Mouse (Mus musculus): ENCODE results near the gene Klhl28. TPM values are rescaled to one million over a fixed set of nuclear protein-coding genes. Genes with fewer than 3 reads are reported as not detected.
A peak's percentile ranks its signal among the peaks of the same experiment; 100 is the strongest.

Klhl28 gene
- polyA plus RNA-seq (2012; rRNA removed): 0.27 and 0.62 TPM in 2 replicates

DNA sequence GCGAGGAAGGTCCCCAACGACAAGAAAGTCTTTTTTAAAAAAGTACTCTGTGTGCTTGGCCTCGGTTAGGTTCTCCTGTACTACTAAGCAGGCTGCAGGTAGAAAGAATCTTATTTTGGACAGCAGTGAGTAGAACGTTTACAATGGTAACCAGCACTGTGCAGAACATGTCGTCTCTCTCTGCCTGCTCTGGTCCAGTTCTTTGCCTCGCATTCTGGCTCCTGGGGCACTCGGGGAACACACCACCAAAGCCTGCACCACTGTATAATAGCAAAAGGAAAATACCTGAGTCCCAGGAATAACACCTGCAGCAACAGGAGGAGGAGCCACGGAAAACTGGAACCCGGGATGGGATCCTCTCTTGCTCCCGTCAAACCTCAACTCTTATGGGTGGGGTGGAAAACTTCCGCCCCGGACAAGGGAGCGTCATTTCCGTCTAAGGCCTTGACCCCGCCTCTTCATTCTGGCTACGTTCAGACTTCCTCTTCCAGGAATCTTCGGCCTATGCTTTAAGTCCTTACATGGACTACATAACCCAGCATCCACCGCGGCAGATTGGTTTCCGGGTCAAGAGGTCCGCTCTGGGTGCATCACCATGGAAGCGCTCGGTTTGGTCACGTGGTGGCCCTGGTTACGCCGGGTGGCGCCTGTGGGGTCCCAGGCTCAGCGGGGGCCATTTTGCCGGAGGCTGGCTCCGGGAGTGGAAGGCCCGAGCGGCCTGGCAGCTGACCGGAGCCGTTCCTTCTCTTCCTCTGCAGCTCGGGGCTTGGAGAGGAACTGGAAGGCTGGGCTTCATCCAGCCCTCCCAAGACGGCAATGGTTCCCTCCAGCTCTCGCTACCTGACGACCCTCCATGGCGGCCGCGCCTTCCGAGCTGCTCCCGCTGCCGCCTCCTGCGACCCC, at the start of gene Klhl28, which contains the start of gene Togaram1:
Gene Klhl28 (minus strand): TSS at position 411 of the 903 bp plus-strand sequence.
Gene Togaram1 (plus strand): TSS at position 681 of the 903 bp plus-strand sequence.
- Histone ChIP-seq H3K27ac (ENCODE audit: insufficient read depth, low read depth, low read length) (peak within 1 kb of the TSS; percentile 57), H3K4me3 (ENCODE audit: low read depth, low read length) (peak within 1 kb of the TSS; percentile 91), H3K4me1 (ENCODE audit: control insufficient read depth, insufficient read depth, insufficient read length, low read length) (peaks cover 2% of the 10 kb centered on the region), H3K36me3 (ENCODE audit: control insufficient read depth, insufficient read depth, low read length) (no peaks in the 10 kb centered on the region), H3K27me3 (ENCODE audit: control insufficient read depth, insufficient read depth, low read length) (no peaks in the 10 kb centered on the region)
- WGBS: under 1% methylated on average over 45 of the region's 45 CpGs
- TF ChIP-seq CTCF (IDR thresholded peaks at IDR 0.05; ENCODE audit: extremely low read depth, insufficient read length, insufficient replicate concordance, low read depth, low read length) (no peak), POLR2A (IDR thresholded peaks at IDR 0.05; ENCODE audit: low read depth, low read length) (peak; percentile 51)

DNA sequence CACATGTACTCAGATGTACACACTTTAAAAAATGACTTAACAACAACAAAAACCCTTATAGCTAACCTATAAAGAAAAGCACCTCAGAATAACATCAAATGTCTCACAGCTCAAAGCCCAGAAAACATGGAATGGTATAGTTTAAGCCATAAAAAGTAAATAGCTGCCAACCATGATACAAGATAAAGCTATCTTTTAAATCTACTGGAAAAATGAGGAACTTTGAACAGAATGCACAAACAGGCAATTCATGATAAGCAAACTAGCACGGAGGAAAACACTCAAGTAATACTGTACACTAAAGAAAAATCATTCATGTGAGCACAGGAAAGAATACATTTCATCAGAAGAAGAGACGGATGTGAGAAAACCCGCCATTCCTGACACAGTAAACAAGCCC, 42.4 kb upstream of the Klhl28 start:
- TF ChIP-seq CTCF (IDR thresholded peaks at IDR 0.05; ENCODE audit: extremely low read depth, insufficient read length, insufficient replicate concordance, low read depth, low read length) (no peak), POLR2A (IDR thresholded peaks at IDR 0.05; ENCODE audit: low read depth, low read length) (no peak)
- 72% methylated on average over 3 of the region's 3 CpGs for WGBS
- Histone ChIP-seq H3K36me3 (ENCODE audit: control insufficient read depth, insufficient read depth, low read length) (peaks cover 31% of the 10 kb centered on the region), H3K27me3 (ENCODE audit: control insufficient read depth, insufficient read depth, low read length) (no peaks in the 10 kb centered on the region), H3K4me3 (ENCODE audit: low read depth, low read length) (no peak overlapping the region), H3K27ac (ENCODE audit: insufficient read depth, low read depth, low read length) (no peak overlapping the region), H3K4me1 (ENCODE audit: control insufficient read depth, insufficient read depth, insufficient read length, low read length) (no peaks in the 10 kb centered on the region)

DNA sequence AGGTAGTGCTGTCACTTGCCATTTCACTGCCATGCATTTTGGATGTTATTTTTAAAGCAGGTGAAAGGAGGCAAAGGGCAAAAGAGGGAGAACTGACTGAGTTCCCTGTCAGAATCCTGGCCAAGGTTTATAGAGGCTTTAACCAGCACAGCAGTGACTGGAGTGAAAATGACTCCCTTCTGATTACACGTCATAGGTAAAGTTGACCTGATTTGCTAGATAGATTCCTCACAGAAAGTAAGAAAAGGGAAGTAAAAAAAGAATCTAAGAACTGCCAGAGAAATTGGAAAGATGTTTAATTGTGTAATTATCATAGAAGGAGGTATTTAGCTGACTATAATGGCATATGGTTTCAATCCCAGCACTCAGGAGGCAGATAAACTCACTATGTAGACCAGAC, 12.2 kb upstream of the Klhl28 start:
- no peak overlapping the region for H3K27ac ChIP-seq (ENCODE audit: insufficient read depth, low read depth, low read length)
- H3K27me3 ChIP-seq (ENCODE audit: control insufficient read depth, insufficient read depth, low read length): no peaks in the 10 kb centered on the region
- TF ChIP-seq CTCF (IDR thresholded peaks at IDR 0.05; ENCODE audit: extremely low read depth, insufficient read length, insufficient replicate concordance, low read depth, low read length) (no peak), POLR2A (IDR thresholded peaks at IDR 0.05; ENCODE audit: low read depth, low read length) (no peak)
- H3K4me3 ChIP-seq (ENCODE audit: low read depth, low read length): no peak overlapping the region
- peaks cover 20% of the 10 kb centered on the region for H3K36me3 ChIP-seq (ENCODE audit: control insufficient read depth, insufficient read depth, low read length)
- 89% methylated on average over 1 of the region's 1 CpGs for WGBS
- no peaks in the 10 kb centered on the region for H3K4me1 ChIP-seq (ENCODE audit: control insufficient read depth, insufficient read depth, insufficient read length, low read length)

DNA sequence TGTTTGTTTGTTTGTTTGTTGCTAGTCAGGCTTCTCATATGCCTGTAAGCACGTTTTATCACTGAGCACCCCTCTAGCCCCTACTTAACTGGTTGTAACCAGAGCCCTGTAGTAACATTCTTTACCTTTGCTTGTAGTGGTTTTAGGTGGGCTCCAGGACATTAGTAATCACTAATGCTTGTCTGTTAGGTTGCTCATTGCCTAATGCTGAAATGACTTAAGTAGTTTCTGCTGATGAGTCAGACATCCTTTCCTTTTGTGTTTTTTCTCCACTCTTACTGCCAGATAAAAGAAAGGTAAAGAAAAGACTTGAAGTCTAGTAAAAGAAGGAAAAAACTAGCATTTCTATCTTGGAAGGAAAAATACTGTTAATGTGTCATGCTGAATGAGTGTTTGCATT, 10.9 kb upstream of the Klhl28 start:
- H3K27ac ChIP-seq (ENCODE audit: insufficient read depth, low read depth, low read length): no peak overlapping the region
- TF ChIP-seq CTCF (IDR thresholded peaks at IDR 0.05; ENCODE audit: extremely low read depth, insufficient read length, insufficient replicate concordance, low read depth, low read length) (no peak), POLR2A (IDR thresholded peaks at IDR 0.05; ENCODE audit: low read depth, low read length) (no peak)
- WGBS: 44% methylated on average over 1 of the region's 1 CpGs
- H3K36me3 ChIP-seq (ENCODE audit: control insufficient read depth, insufficient read depth, low read length): peaks cover 15% of the 10 kb centered on the region
- no peaks in the 10 kb centered on the region for H3K27me3 ChIP-seq (ENCODE audit: control insufficient read depth, insufficient read depth, low read length)
- H3K4me1 ChIP-seq (ENCODE audit: control insufficient read depth, insufficient read depth, insufficient read length, low read length): no peaks in the 10 kb centered on the region
- no peak overlapping the region for H3K4me3 ChIP-seq (ENCODE audit: low read depth, low read length)

DNA sequence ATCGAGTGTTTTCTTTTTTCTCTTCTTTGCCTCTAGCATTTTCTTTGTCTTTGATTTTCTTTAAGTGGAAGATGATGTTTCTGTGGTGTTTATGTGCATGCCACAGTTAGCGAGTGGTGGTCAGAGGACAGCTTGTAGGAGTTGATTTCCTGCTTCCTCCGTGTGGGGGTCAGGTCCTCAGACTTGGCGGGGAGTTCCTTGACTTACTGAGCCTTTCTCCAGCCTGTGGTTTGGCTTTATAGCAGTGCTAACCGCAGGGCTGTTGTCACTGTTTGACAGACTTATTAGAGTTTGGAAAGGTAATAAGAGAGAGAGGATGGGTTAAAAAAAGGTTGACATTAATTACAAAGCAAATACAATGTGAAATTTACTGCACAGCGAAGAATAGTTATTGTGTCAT, 10.2 kb upstream of the Klhl28 start:
- Histone ChIP-seq H3K27ac (ENCODE audit: insufficient read depth, low read depth, low read length) (no peak overlapping the region), H3K36me3 (ENCODE audit: control insufficient read depth, insufficient read depth, low read length) (peaks cover 15% of the 10 kb centered on the region), H3K27me3 (ENCODE audit: control insufficient read depth, insufficient read depth, low read length) (no peaks in the 10 kb centered on the region), H3K4me3 (ENCODE audit: low read depth, low read length) (no peak overlapping the region), H3K4me1 (ENCODE audit: control insufficient read depth, insufficient read depth, insufficient read length, low read length) (no peaks in the 10 kb centered on the region)
- TF ChIP-seq POLR2A (IDR thresholded peaks at IDR 0.05; ENCODE audit: low read depth, low read length) (no peak), CTCF (IDR thresholded peaks at IDR 0.05; ENCODE audit: extremely low read depth, insufficient read length, insufficient replicate concordance, low read depth, low read length) (no peak)
- 61% methylated on average over 6 of the region's 6 CpGs for WGBS

DNA sequence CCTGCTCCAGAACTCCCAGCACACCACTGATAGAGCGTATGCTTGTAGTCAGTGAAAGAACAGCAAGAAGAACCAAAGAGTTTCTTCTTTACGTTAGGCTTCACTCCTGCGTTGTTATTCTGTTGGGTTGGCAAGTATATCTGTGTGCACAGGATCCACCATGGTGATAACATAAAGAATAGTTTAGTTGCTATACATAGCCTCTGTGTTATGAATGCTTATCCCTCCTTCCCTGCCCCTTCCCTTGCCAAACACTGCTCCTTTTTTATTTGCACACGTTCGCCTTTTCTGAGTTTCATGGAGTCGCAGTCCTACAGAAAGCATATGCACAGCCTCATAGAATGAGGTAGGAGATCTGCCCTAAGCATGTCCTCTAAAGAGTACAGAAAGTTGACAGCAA, 6.7 kb upstream of the Klhl28 start:
- no peaks in the 10 kb centered on the region; the same call in none of the 2 replicates for H3K4me1 ChIP-seq (ENCODE audit: control insufficient read depth, insufficient read depth, insufficient read length, low read length)
- no peak overlapping the region for H3K27ac ChIP-seq (ENCODE audit: insufficient read depth, low read depth, low read length)
- 65% methylated on average over 6 of the region's 6 CpGs for WGBS
- 0 out of 2 replicates have a peak, but pooled peaks cover 3% of the 10 kb centered on the region for H3K36me3 ChIP-seq (ENCODE audit: control insufficient read depth, insufficient read depth, low read length)
- no peaks in the 10 kb centered on the region for H3K27me3 ChIP-seq (ENCODE audit: control insufficient read depth, insufficient read depth, low read length)
- TF ChIP-seq CTCF (IDR thresholded peaks at IDR 0.05; ENCODE audit: extremely low read depth, insufficient read length, insufficient replicate concordance, low read depth, low read length) (no peak), POLR2A (IDR thresholded peaks at IDR 0.05; ENCODE audit: low read depth, low read length) (no peak)
- no peak overlapping the region for H3K4me3 ChIP-seq (ENCODE audit: low read depth, low read length)

DNA sequence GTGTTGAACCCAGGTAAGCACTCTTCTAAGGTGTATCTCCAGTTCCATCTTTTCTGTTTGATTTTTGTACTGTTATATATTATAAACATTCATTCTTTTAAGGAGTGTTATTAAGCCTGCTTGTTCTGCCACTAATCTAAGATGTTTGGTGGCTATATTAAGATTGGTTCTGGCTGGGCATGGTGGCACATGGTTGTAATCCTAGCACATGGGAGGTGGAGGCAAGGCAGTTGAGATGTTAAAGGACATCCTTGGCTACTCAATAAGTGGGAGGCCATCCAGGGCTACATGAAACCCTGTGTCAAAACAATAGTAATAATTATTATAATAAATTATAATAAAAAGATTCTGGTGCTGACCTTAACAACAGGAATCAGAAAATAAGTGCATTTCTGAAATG, 6.1 kb upstream of the Klhl28 start:
- Histone ChIP-seq H3K4me3 (ENCODE audit: low read depth, low read length) (no peak overlapping the region), H3K36me3 (ENCODE audit: control insufficient read depth, insufficient read depth, low read length) (0 out of 2 replicates have a peak, but pooled peaks cover 3% of the 10 kb centered on the region), H3K27me3 (ENCODE audit: control insufficient read depth, insufficient read depth, low read length) (no peaks in the 10 kb centered on the region), H3K27ac (ENCODE audit: insufficient read depth, low read depth, low read length) (no peak overlapping the region), H3K4me1 (ENCODE audit: control insufficient read depth, insufficient read depth, insufficient read length, low read length) (no peaks in the 10 kb centered on the region; the same call in none of the 2 replicates)
- no peak for TF ChIP-seq POLR2A (IDR thresholded peaks at IDR 0.05; ENCODE audit: low read depth, low read length)
- no peak for TF ChIP-seq CTCF (IDR thresholded peaks at IDR 0.05; ENCODE audit: extremely low read depth, insufficient read length, insufficient replicate concordance, low read depth, low read length)

Measured in small intestine, adult 2 months (tissue).